Mouse (Mus musculus) hindbrain, embryonic 16.5 days (tissue): ENCODE results near the gene Srd5a3. TPM values are rescaled to one million over a fixed set of nuclear protein-coding genes. Genes with fewer than 3 reads are reported as not detected.
A peak's percentile ranks its signal among the peaks of the same experiment; 100 is the strongest.

Source experiments
- ATAC-seq: fragments of 200-750 bp; cut with Nextera tagmentation; 2 replicates; pipeline ENCODE4 v1.8.0; 2017; ENCODE audit warnings: moderate TSS enrichment, moderate library complexity
- H3K27ac ChIP-seq: fragments of 300-500 bp; sonication (generic); 2 replicates; pipeline ENCODE4 v1.5.1; 2014; ENCODE audit warnings: low read depth, mild to moderate bottlenecking, control low read depth, low read length, moderate library complexity
- H3K27me3 ChIP-seq: fragments of 300-500 bp; sonication (generic); replicated peaks from 2 replicates; pipeline ENCODE4 v1.6.1; 2014; ENCODE audit warnings: low read length; ENCODE audit not compliant: control insufficient read depth, insufficient read depth
- H3K36me3 ChIP-seq: fragments of 300-500 bp; sonication (generic); 2 replicates; pipeline ENCODE4 v1.6.1; 2014; ENCODE audit warnings: mild to moderate bottlenecking, low read length, moderate library complexity, mixed read lengths; ENCODE audit not compliant: control insufficient read depth, insufficient read depth
- H3K4me1 ChIP-seq: fragments of 300-500 bp; sonication (generic); 2 replicates; pipeline ENCODE4 v1.6.1; 2014; ENCODE audit warnings: low read depth, low read length; ENCODE audit not compliant: control insufficient read depth, insufficient read depth
- H3K4me2 ChIP-seq: fragments of 300-500 bp; sonication (generic); 2 replicates; pipeline ENCODE4 v1.6.1; 2014; ENCODE audit warnings: mild to moderate bottlenecking, low read length, control low read depth, moderate library complexity
- H3K4me3 ChIP-seq: fragments of 300-500 bp; sonication (generic); 2 replicates; pipeline ENCODE4 v1.5.1; 2014; ENCODE audit warnings: mild to moderate bottlenecking, low read length, control low read depth, moderate library complexity
- H3K9ac ChIP-seq: fragments of 300-500 bp; sonication (generic); 2 replicates; pipeline ENCODE4 v1.6.1; 2014; ENCODE audit warnings: low read depth, mild to moderate bottlenecking, control low read depth, low read length, moderate library complexity
- H3K9me3 ChIP-seq: fragments of 300-500 bp; sonication (generic); 2 replicates; pipeline ENCODE4 v1.6.1; 2014; ENCODE audit warnings: mild to moderate bottlenecking, low read length, moderate library complexity; ENCODE audit not compliant: control insufficient read depth
- WGBS: fragments of 180-500 bp; shearing (Covaris S2); extraction: QIAGEN DNeasy Blood & Tissue Kit; methylation state at CpG from one replicate; pipeline ENCODE4 v1.1.7; 2014; 5-methylcytosine and 5-hydroxymethylcytosine counted together
- polyA plus RNA-seq: library from polyadenylated mRNA; unstranded; fragments of >200 nt; fragmentation: Nextera tagmentation; extraction: Ambion mirVana; gene quantifications from 2 replicates; pipeline ENCODE4 v1.2.1, GENCODE M21; 2015

Srd5a3 gene
- polyA plus RNA-seq, 1 experiment from 2014 or later = 22.9 TPM

- peak; percentile 62 for ATAC-seq
- H3K27me3 ChIP-seq = no peaks in the 10 kb centered on the region
- 9% methylated on average over 9 of the region's 9 CpGs for WGBS
Measured at GRCm38 (mm10) chr5:76140730-76141066, 627 bp downstream of the Srd5a3 start.

GRCm38 (mm10) chr5:76143356-76143755 is 3.3 kb downstream of the Srd5a3 start:
- 94% methylated on average over 4 of the region's 4 CpGs for WGBS
- H3K36me3 ChIP-seq = no peaks in the 10 kb centered on the region
- no peak overlapping the region for H3K4me3 ChIP-seq
- H3K27me3 ChIP-seq = no peaks in the 10 kb centered on the region
- H3K9ac ChIP-seq = no peak overlapping the region
- H3K4me1 ChIP-seq = peaks cover 2% of the 10 kb centered on the region
- no peaks in the 10 kb centered on the region for H3K9me3 ChIP-seq
- no peak for ATAC-seq
- H3K27ac ChIP-seq = no peak overlapping the region
- H3K4me2 ChIP-seq = no peak overlapping the region

More at GRCm38 (mm10) chr5:76140730-76141066, 627 bp downstream of the Srd5a3 start:
- Histone ChIP-seq H3K9me3 (no peaks in the 10 kb centered on the region), H3K27ac (peak overlapping the region; percentile 82), H3K4me3 (peak overlapping the region; percentile 51), H3K36me3 (no peaks in the 10 kb centered on the region), H3K4me2 (peak overlapping the region; percentile 91), H3K9ac (peak overlapping the region; percentile 72), H3K4me1 (peaks cover 2% of the 10 kb centered on the region)

- no peak for ATAC-seq
- Histone ChIP-seq H3K36me3 (peaks cover 4% of the 10 kb centered on the region), H3K27ac (no peak overlapping the region), H3K4me2 (no peak overlapping the region), H3K4me1 (no peaks in the 10 kb centered on the region), H3K27me3 (no peaks in the 10 kb centered on the region), H3K9me3 (no peaks in the 10 kb centered on the region), H3K4me3 (no peak overlapping the region), H3K9ac (no peak overlapping the region)
- WGBS = 94% methylated on average over 1 of the region's 1 CpGs
Measured at GRCm38 (mm10) chr5:76146401-76146800, 6.3 kb downstream of the Srd5a3 start.

- Histone ChIP-seq H3K4me1 (no peaks in the 10 kb centered on the region), H3K4me2 (no peak overlapping the region), H3K4me3 (no peak overlapping the region), H3K36me3 (peaks cover 4% of the 10 kb centered on the region), H3K9me3 (no peaks in the 10 kb centered on the region), H3K9ac (no peak overlapping the region), H3K27me3 (no peaks in the 10 kb centered on the region), H3K27ac (no peak overlapping the region)
- WGBS = 93% methylated on average over 6 of the region's 6 CpGs
- ATAC-seq = no peak
Measured at GRCm38 (mm10) chr5:76149436-76149835, 9.4 kb downstream of the Srd5a3 start.

GRCm38 (mm10) chr5:76152956-76153355 is 12.9 kb downstream of the Srd5a3 start:
- peaks cover 9% of the 10 kb centered on the region for H3K36me3 ChIP-seq
- H3K27me3 ChIP-seq = no peaks in the 10 kb centered on the region
- no peak overlapping the region for H3K9ac ChIP-seq
- H3K4me1 ChIP-seq = no peaks in the 10 kb centered on the region
- H3K4me2 ChIP-seq = no peak overlapping the region
- 93% methylated on average over 6 of the region's 6 CpGs for WGBS
- H3K4me3 ChIP-seq = no peak overlapping the region
- H3K9me3 ChIP-seq = no peaks in the 10 kb centered on the region
- no peak for ATAC-seq
- no peak overlapping the region for H3K27ac ChIP-seq

- 95% methylated on average over 11 of the region's 11 CpGs for WGBS
- no peak overlapping the region for H3K9ac ChIP-seq
Measured at GRCm38 (mm10) chr5:76153430-76153829, 13.4 kb downstream of the Srd5a3 start.

GRCm38 (mm10) chr5:76154434-76155165 is 14.5 kb downstream of the Srd5a3 start:
- Histone ChIP-seq H3K27ac (no peak overlapping the region), H3K27me3 (no peaks in the 10 kb centered on the region), H3K4me2 (no peak overlapping the region), H3K4me1 (no peaks in the 10 kb centered on the region), H3K9ac (no peak overlapping the region), H3K36me3 (peaks cover 9% of the 10 kb centered on the region), H3K4me3 (no peak overlapping the region), H3K9me3 (no peaks in the 10 kb centered on the region)
- ATAC-seq = no peak
- 91% methylated on average over 21 of the region's 21 CpGs for WGBS

More at GRCm38 (mm10) chr5:76153430-76153829, 13.4 kb downstream of the Srd5a3 start:
- Histone ChIP-seq H3K4me1 (no peaks in the 10 kb centered on the region), H3K36me3 (peaks cover 9% of the 10 kb centered on the region), H3K4me3 (no peak overlapping the region), H3K9me3 (no peaks in the 10 kb centered on the region), H3K27ac (no peak overlapping the region), H3K27me3 (no peaks in the 10 kb centered on the region), H3K4me2 (no peak overlapping the region)
- ATAC-seq = no peak

- Histone ChIP-seq H3K4me3 (no peak overlapping the region), H3K27ac (no peak overlapping the region), H3K4me2 (no peak overlapping the region), H3K4me1 (no peaks in the 10 kb centered on the region), H3K36me3 (peaks cover 5% of the 10 kb centered on the region; the same call in 1 of the 2 replicates), H3K9ac (no peak overlapping the region), H3K27me3 (no peaks in the 10 kb centered on the region), H3K9me3 (no peaks in the 10 kb centered on the region)
- WGBS = 82% methylated on average over 6 of the region's 6 CpGs
- no peak for ATAC-seq
Measured at GRCm38 (mm10) chr5:76159555-76159954, 19.5 kb downstream of the Srd5a3 start.

- H3K27ac ChIP-seq = no peak overlapping the region
- peaks cover 5% of the 10 kb centered on the region; the same call in 1 of the 2 replicates for H3K36me3 ChIP-seq
- WGBS = 77% methylated on average over 3 of the region's 3 CpGs
- H3K9ac ChIP-seq = no peak overlapping the region
- no peaks in the 10 kb centered on the region for H3K9me3 ChIP-seq
- no peaks in the 10 kb centered on the region for H3K4me1 ChIP-seq
- no peak overlapping the region for H3K4me3 ChIP-seq
- no peak overlapping the region for H3K4me2 ChIP-seq
- H3K27me3 ChIP-seq = no peaks in the 10 kb centered on the region
- ATAC-seq = no peak
Measured at GRCm38 (mm10) chr5:76160086-76160485, 20.0 kb downstream of the Srd5a3 start.
